Mouse (Mus musculus) thymus, postnatal 25 days (tissue): ENCODE data around the gene Gm10273.

Source experiments
- DNase-seq: peaks from one replicate; pipeline ENCODE4 v3.0.0; 2022

The Gm10273 gene

DNA sequence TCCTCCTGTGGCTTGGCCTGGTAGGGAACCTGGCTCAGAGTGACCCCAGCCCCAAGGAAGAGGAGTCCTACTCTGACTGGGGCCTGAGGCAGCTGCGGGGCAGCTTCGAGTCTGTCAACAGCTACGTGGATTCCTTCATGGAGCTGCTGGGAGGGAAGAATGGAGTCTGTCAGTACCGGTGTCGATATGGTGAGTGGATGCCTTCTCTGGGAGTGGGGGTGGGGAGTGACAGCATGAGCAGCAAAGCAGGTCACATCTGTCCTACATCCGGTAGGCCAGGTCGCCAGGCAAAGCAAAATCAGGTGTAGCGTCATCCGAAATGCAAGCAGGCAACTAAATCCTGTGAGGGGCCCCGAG, 8.3 kb downstream of the Gm10273 start:
- no peak for DNase-seq

DNA sequence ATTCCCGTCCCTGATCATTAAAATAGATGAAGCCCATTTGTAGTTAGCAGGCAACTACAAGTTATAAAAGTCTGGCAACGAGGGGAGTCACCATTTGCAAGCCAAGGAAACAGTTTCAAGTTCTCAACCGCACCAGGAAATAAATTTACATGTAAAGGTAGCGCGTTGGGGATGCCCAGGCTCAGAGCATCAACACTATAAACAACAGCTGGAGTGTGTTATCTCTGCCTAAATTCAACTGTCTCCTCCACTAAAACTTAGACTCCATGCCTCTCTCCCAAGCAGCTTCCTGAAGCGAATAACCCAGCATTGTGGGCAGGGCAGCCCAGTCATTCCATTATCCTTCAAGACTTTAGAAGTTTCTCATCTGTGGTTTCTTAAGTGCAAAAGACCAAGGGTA, 13.1 kb downstream of the Gm10273 start:
- DNase-seq, result no peak

DNA sequence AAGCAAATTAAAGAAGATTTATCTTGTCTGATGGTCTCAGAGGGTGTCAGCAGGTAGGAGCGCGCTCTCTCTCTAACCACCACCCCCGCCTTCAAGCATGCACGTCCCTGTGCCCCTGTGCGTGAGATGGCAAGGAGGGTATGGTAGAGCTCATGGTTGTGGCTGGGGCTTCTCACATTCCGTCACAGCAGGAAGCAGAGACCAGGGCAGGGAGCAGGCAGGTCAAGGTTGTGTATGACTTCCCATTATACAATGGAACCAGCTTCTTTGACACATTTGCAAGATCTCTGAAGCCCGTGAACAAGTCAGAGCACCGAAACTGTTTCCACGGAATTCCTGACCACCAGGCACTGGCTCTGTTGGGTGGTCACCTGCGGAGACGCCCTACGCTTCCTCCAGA, 14.8 kb downstream of the Gm10273 start:
- no peak for DNase-seq

DNA sequence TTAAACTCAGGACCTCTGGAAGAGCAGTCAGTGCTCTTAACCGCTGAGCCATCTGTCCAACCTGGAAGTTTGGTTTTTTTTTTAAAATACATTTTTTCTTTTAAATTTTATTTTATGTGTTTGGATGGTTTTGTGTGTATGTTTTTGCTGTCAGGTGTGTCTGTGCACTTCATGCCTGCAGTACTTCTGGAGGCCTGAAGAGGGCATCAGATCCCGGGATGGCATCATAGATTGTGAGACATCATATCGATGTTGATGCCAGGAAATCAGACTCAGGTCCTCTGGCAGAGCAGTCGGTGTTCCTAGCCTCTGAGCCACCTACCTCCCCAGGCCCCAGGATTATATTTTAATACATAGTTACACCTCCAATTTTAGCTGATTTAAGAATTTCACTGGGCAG, 18.3 kb downstream of the Gm10273 start:
- no peak for DNase-seq

DNA sequence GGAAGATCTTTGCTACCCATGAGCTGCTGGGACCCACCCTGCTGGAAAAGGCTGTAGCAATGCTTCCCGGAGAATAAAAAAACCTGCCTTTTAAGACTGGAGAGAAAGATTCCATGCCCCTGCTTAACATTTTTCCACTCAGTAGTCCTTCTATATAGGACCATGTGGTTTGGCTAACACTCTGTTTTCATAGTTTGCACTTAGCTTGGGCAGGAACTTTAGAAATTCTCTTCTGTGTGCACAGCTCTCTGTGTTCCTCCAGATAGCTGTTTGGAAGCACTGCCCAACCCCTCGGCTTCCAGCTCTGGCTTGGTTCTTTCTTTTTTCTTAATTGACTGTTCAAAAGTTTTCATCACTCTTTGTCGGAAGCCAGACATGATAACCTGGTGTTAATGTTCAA, 21.2 kb downstream of the Gm10273 start:
- DNase-seq, result no peak

DNA sequence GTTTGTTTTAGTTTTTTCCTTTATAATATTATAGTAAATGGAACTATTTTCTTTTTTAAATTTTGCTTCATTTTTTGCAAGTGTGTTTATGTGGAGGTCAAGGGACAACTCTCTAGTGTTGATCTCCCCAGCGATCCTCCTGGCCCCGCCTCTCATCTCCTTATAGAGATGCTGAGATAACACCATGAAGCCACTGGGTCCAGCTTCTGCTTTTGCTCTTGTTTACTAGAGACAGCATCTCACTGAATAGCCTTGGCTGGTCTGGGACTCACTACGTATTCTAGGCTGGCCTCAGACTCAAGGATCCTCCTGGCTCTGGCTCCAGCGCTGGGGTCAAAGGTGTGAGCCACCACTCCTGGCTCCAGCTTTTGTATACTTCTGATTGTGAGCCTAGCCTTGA, 24.1 kb downstream of the Gm10273 start:
- DNase-seq, result no peak

DNA sequence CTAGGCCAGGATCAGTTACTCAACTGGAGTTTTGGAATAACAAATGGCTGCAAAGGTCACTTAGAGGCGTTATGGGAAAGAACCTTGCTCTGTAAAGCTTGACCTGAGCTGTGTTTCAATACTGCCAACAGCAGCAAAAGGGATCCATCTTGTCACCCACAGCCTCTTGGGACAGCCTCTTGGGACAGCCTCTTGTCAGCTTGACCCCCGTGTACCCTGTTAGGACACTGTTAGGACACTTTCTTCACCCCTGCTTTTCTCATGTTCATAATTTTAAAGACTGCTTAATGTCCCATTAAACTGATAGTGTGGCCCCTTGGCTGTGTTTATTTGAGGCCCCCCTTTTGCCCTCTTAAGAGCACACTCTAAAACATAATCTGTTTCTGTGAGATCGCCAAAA, 29.0 kb downstream of the Gm10273 start:
- DNase-seq, result no peak

DNA sequence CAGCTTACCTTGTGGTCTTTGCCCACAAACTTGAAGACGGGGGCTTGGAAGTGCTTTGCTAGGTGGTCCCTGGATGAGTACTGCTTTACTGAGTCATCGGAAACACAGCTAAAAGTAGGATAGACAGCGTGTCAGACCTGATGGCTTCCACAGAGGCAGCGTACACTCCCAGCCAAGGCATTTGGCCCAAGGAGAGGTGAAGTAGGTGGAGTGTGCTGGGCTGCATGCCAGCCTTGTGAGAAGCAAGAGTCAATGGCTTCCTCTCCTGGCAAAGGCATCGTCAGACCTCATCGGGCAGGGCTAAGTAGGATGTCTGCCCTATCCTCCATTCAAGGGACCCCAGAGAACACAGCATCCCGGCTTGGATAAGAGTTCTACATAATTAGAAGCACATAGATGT, 29.9 kb downstream of the Gm10273 start:
- no peak for DNase-seq

DNA sequence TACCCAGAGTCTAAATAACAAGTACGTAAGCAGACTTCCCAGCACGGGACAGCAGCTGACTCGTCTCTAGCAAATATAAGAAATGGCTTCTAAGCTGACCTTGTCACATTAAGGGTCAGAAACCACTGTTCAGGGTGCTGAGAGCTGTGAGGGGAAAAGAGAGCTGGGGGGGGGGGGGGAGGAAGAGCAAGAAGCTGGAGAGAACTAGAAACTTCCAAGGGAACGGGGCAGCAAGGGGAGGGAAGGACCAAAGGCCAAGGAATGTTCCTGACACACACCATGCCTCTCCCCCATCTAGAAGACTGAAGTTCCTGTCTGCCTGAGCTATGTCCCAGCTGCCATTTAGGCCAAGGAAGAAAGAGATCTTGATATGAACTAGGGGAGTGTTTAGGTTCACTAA, 30.9 kb downstream of the Gm10273 start:
- DNase-seq, result no peak

DNA sequence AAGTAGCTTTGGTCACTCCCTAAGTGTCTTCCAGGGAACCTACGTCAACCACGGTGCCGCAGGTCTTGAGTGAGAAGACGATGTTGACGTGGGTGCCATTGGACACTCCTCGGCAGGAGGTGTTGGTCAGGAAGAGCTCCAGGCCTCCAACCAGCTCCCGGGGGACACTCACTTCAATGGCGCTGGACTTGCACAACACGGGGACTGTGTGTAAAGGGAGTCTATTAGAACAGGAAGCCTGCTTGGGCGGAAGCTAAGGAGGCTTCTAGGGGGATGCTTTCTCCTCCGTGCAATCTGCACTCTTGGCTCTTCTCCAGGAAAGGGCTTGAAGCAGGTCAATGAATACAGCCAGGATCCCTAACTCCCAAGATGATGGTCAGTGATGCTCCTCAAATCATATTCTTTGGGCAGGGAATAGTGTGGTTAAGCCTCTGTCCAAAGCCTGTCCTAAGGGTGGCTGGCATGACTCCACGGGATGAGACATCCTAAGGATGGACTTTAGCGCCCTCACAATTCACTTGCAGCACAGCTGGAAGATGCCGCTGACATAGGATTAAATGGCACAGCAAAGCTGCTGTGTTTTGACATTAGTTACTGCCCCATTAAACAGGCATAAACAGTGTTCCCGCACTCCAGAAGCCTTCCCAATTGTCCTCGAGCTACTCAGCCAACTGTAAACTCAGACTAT, 34.2 kb downstream of the Gm10273 start:
- no peak for DNase-seq

DNA sequence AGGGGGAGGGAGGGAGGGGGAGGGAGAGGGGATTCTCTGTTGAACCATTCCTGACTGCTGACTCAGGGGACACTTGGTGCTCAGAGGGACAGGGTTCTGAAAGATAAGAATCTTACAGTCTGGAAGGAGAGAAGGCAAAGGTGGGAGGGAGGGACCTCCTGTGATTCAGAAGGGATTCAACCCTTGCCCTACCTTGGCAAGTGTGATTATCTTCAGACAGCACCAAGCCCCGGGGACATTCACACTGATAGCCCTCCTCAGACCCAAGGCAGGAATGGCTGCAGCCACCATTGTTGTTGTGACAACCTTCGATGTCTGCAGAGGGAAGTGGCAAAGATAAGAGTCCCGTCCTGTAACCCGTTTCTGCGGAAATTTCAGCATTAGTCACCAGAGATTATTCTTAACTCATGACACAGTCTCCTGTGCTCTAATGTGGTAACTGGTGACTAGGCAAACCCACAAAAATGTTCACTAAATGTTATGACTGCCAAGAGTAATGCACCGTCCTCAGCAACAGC, 35.3 kb downstream of the Gm10273 start:
- DNase-seq, result no peak

DNA sequence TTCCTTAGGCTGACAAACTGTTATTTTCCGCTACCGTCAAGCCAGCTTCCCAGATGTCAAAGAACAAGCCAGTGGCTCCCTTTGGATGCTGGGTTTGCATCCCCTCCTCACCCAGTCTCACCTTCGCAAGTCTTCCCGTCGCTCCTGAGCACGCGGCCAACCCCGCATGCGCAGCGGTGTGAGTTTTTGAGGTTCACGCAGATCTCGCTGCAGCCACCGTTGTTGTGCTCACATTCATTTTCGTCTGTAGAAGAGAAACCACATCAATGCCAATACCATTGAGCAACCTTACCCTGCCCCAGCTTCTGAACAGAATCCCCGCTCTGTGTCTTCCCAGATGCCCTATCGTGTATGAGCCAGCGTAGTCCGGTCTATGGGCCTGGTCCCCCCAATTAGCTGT, 40.3 kb downstream of the Gm10273 start:
- no peak for DNase-seq

DNA sequence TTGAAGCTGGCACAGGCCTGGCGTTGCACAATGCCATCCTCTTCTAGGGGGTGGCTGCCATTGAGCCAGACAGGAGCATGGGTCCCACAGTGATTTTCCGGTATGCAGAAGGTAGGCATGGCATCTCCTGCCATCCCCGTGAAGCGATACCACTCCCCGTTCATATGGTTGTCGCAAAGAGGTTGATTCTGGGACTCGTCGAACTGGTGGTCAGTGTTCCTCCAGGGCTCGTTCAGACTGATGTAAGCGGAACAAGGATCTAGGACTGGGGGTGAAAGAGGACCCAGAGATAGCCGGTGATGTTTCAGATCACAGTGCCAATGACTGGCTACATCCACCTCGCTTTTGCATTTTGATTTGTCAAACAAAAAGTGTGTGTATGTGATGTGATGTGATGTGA, 43.2 kb downstream of the Gm10273 start:
- no peak for DNase-seq

DNA sequence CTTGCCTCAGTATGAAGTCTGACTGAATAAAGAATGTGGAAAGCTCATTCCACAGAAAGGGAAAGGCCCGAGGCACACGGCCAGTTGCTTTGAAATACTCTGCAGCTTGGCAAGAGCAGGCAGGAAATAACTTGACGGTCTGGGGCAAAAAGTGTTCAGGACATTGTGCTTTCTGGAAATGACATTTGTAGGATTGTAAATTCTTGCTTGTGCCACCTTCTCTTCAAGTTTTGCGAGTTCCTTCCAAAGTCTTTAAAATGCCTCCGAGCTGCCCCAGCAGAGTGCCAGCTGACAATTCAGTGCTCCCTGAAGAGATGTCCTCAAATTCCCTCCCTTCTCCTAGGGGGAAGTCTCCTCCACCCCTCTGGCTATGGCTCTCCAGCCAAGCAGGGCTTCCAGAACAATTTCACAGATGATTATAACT, 44.1 kb downstream of the Gm10273 start:
- no peak for DNase-seq

DNA sequence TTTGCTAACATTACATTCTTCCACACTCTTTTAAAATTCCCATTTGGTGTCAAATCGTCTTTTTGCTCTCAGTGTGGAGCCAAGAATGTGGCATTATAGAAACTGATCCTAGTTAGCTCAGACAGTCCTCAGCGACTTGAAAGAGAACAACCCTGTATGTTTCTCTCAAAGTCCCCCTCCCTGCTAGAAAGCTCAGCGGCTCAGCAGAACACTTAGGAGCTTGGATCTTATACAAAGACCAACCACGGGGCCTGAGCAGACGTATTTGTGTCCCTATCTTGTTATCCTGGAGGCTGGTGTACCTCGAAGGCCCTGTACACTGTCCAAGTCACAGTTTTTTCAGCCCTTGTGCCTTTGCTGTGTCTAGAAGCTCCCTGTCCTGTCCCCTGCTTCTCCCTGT, 44.7 kb downstream of the Gm10273 start:
- DNase-seq, result no peak

DNA sequence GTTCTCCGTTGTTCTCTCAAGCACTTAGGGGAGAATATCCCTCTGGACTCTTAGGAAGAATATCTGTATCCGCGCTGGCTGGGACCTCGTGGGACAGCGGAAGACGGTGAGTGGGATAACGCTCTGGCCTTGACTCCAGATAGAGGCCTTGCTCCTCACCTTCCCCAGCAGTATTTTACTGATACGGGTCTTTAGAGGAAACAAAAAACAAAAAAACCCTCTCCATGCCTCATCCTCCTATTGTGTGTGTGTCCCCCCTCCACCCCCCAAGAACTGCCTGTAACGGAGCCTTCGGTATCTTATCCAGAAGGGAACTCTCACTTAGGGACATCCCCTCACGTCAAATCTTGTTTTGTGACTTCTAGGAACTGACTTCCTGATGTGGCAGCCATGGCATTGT, 46.3 kb downstream of the Gm10273 start, which contains the start of gene Oit3:
Gene Oit3 (minus strand): TSS at position 44 of the 400 bp plus-strand sequence.
- DNase-seq, result no peak

DNA sequence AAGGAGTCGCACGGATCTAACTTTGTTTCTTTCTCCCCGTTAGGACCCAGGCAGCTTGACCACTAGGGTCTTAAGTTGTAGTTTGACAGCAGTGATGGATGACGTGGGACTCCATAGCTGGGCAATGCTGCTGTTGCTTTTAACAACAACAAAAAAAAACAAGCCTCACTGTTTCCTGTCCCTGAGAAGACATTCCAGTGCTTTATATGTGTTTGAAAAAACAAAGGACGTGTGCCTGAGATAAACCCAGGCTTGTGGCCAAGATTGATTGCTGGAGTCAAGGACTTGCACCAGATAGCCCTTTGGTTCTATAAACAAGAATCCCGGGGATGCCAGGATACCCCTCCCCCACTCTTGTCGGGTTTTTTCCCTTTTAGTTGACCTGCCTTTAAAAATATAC, 47.8 kb downstream of the Gm10273 start:
- no peak for DNase-seq

DNA sequence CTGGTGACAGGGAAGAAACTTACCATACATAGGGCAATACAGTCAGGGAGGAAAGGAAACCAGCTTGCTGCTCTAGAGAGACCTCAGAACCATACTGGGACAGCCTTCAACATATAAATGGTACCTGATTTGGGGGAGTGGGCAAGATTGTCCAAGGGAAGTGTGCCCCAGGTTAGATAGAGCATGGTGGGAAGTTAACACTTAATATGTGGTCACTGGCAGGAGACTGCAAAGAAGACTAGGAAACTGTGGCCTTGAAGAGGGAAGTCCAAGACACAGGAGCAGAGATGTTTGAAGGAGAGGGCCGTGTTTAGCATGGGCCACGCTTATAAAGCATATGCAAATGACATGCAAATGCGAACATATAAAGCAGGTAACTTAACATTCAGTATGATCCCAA, 48.7 kb downstream of the Gm10273 start:
- DNase-seq, result no peak

DNA sequence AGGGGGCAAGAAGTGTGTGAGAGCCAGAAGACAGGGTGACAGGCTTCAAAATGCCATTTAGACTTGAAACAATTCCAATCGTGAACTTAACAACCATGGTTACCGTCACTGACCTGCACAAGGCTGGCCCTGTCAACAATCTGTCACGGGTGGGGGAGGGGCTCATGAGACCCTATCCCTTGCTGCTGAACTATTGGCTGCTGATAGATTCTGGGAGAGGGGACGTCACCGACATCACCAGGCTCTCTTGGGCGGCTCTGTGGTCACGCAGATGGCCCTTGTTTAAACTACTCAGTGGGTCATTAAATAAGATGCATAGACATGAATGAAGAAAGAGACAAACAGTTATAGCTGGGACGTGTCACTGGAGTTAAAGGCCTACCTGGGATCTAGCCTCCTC, 49.2 kb downstream of the Gm10273 start:
- no peak for DNase-seq
